Mouse (Mus musculus) neural tube, embryonic 14.5 days (tissue): ENCODE data around the gene Gtf2h1. TPM values are rescaled to one million over a fixed set of nuclear protein-coding genes. Genes with fewer than 3 reads are reported as not detected.

Source experiments
- ATAC-seq: fragments of 200-750 bp; cut with Nextera tagmentation; 2 replicates; pipeline ENCODE4 v1.8.0; 2017; ENCODE audit warnings: low read depth, mild to moderate bottlenecking, moderate TSS enrichment, moderate library complexity
- H3K27ac ChIP-seq: fragments of 300-500 bp; sonication (generic); 2 replicates; pipeline ENCODE4 v1.5.1; 2014; ENCODE audit warnings: low read depth, mild to moderate bottlenecking, control low read depth, low read length, moderate library complexity, mixed read lengths
- H3K27me3 ChIP-seq: fragments of 300-500 bp; sonication (generic); 2 replicates; pipeline ENCODE4 v1.6.1; 2014; ENCODE audit warnings: low read length; ENCODE audit not compliant: control insufficient read depth, insufficient read depth
- H3K36me3 ChIP-seq: fragments of 300-500 bp; sonication (generic); 2 replicates; pipeline ENCODE4 v1.6.1; 2014; ENCODE audit warnings: low read length, mixed read lengths; ENCODE audit not compliant: control insufficient read depth, insufficient read depth
- H3K4me1 ChIP-seq: fragments of 300-500 bp; sonication (generic); 2 replicates; pipeline ENCODE4 v1.6.1; 2014; ENCODE audit warnings: low read length; ENCODE audit not compliant: control insufficient read depth, insufficient read depth
- H3K4me2 ChIP-seq: fragments of 300-500 bp; sonication (generic); 2 replicates; pipeline ENCODE4 v1.6.1; 2014; ENCODE audit warnings: mild to moderate bottlenecking, low read depth, low read length, control low read depth
- H3K4me3 ChIP-seq: fragments of 300-500 bp; sonication (generic); 2 replicates; pipeline ENCODE4 v1.5.1; 2014; ENCODE audit warnings: low read depth, low read length, control low read depth, mixed read lengths
- H3K9ac ChIP-seq: fragments of 300-500 bp; sonication (generic); replicated peaks from 2 replicates; pipeline ENCODE4 v1.6.1; 2014; ENCODE audit warnings: low read depth, mild to moderate bottlenecking, control low read depth, low read length, mixed read lengths
- H3K9me3 ChIP-seq: fragments of 300-500 bp; sonication (generic); 2 replicates; pipeline ENCODE4 v1.6.1; 2016; ENCODE audit warnings: low read length; ENCODE audit not compliant: control insufficient read depth
- WGBS: fragments of 180-500 bp; shearing (Covaris S2); extraction: QIAGEN DNeasy Blood & Tissue Kit; methylation state at CpG from one replicate; pipeline ENCODE4 v1.1.7; 2014; 5-methylcytosine and 5-hydroxymethylcytosine counted together
- polyA plus RNA-seq: library from polyadenylated mRNA; unstranded; fragments of >200 nt; fragmentation: Nextera tagmentation; extraction: Ambion mirVana; gene quantifications from 2 replicates; pipeline ENCODE4 v1.2.1, GENCODE M21; 2014

The Gtf2h1 gene
- polyA plus RNA-seq, 1 experiment from 2014 or later, result 40.5 TPM

GRCm38 (mm10) chr7:46834994-46835610, 39.2 kb downstream of the Gtf2h1 start:
- Histone ChIP-seq H3K27me3 (no peaks in the 10 kb centered on the region), H3K27ac (no peak overlapping the region), H3K4me2 (no peak overlapping the region), H3K4me1 (0 out of 2 replicates have a peak, but pooled peaks cover 4% of the 10 kb centered on the region), H3K9ac (no peak overlapping the region), H3K36me3 (no peaks in the 10 kb centered on the region), H3K4me3 (no peak overlapping the region), H3K9me3 (no peaks in the 10 kb centered on the region)
- WGBS, result 31% methylated on average over 13 of the region's 14 CpGs
- no peak for ATAC-seq

DNA sequence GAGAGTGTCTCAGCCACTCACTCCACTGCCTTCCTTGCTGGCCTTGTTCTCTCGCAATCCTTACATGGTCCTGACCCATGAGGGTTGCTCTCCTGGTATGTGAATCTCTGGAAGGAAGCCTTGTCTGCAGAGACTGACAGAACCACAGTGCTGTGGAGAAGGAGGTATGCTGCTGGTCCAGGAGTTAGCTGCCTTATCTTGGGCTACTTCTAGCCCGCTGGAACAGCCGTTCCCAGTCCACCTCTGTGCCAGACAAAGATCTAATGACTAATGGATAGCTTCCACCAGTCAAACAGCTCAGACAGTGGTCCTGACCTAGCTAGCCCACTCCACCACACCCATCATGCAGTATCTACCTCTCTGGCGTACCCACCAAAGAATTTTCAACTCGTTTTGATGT, 40.5 kb downstream of the Gtf2h1 start:
- 82% methylated on average over 5 of the region's 5 CpGs for WGBS
- no peaks in the 10 kb centered on the region for H3K27me3 ChIP-seq
- H3K9ac ChIP-seq, result no peak overlapping the region
- ATAC-seq, result no peak
- H3K36me3 ChIP-seq, result no peaks in the 10 kb centered on the region
- H3K27ac ChIP-seq, result no peak overlapping the region
- H3K4me3 ChIP-seq, result no peak overlapping the region
- H3K4me2 ChIP-seq, result no peak overlapping the region
- no peaks in the 10 kb centered on the region for H3K9me3 ChIP-seq
- H3K4me1 ChIP-seq, result 0 out of 2 replicates have a peak, but pooled peaks cover 4% of the 10 kb centered on the region

DNA sequence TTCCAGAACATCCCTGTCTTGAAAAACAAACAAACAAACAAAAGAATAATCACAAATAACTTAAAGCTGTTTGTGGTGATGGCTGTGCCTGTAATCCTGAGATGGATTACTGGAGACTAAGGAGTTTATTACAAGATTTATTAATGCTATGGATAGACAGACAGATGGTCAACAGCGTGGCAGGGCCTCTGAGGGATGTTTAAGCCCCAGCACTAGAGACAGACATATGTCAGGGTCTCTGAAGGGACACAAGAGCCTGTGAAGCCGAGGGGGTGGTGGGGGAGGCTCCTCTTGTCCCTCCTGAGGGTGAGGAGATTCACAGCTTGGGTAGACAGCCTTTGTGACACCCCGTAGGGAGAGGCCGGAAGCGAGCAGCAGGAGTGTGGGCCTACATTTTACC, 41.2 kb downstream of the Gtf2h1 start:
- Histone ChIP-seq H3K9me3 (no peaks in the 10 kb centered on the region), H3K36me3 (no peaks in the 10 kb centered on the region), H3K4me1 (0 out of 2 replicates have a peak, but pooled peaks cover 4% of the 10 kb centered on the region), H3K9ac (no peak overlapping the region), H3K27me3 (no peaks in the 10 kb centered on the region), H3K4me2 (no peak overlapping the region), H3K4me3 (no peak overlapping the region), H3K27ac (no peak overlapping the region)
- WGBS, result 25% methylated on average over 5 of the region's 5 CpGs
- no peak for ATAC-seq

GRCm38 (mm10) chr7:46838104-46838671, 42.3 kb downstream of the Gtf2h1 start:
- Histone ChIP-seq H3K27me3 (no peaks in the 10 kb centered on the region), H3K4me3 (no peak overlapping the region), H3K9ac (no peak overlapping the region), H3K4me2 (no peak overlapping the region), H3K27ac (no peak overlapping the region), H3K36me3 (no peaks in the 10 kb centered on the region), H3K9me3 (no peaks in the 10 kb centered on the region), H3K4me1 (0 out of 2 replicates have a peak, but pooled peaks cover 4% of the 10 kb centered on the region)
- no peak for ATAC-seq
- 3% methylated on average over 9 of the region's 9 CpGs for WGBS

- Histone ChIP-seq H3K27me3 (no peaks in the 10 kb centered on the region), H3K9ac (no peak overlapping the region), H3K27ac (no peak overlapping the region), H3K4me1 (0 out of 2 replicates have a peak, but pooled peaks cover 4% of the 10 kb centered on the region), H3K4me2 (no peak overlapping the region), H3K9me3 (no peaks in the 10 kb centered on the region), H3K4me3 (no peak overlapping the region), H3K36me3 (no peaks in the 10 kb centered on the region)
- WGBS, result 7% methylated on average over 8 of the region's 8 CpGs
- peak; percentile 58; the same call in 1 of the 2 replicates for ATAC-seq
Observed at GRCm38 (mm10) chr7:46838891-46839302, 43.0 kb downstream of the Gtf2h1 start.

GRCm38 (mm10) chr7:46839446-46839845, 43.5 kb downstream of the Gtf2h1 start:
- no peak for ATAC-seq
- WGBS, result 46% methylated on average over 7 of the region's 7 CpGs
- Histone ChIP-seq H3K4me3 (no peak overlapping the region), H3K9me3 (no peaks in the 10 kb centered on the region), H3K27me3 (no peaks in the 10 kb centered on the region), H3K27ac (no peak overlapping the region), H3K9ac (no peak overlapping the region), H3K4me2 (no peak overlapping the region), H3K36me3 (no peaks in the 10 kb centered on the region), H3K4me1 (0 out of 2 replicates have a peak, but pooled peaks cover 4% of the 10 kb centered on the region)

DNA sequence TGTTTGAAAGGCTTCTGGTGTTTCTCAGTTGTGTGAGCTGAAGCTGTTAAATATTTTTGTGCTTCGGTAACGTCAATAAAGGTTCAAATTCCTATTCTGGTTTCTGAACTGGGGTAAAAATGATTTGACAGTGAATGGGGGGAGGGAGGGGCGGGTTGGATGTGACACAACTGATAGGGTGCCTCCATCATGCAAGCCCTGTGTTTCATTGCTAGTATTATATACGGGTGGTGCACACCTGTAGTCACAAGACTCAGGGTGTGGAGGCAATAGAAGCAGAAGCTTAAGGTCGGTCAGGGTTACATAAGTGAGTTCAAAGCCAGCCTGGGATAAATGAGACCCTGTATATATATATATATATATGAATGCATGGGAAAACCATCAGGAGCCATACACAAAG, 44.0 kb downstream of the Gtf2h1 start:
- ATAC-seq, result no peak
- no peak overlapping the region for H3K4me3 ChIP-seq
- H3K9ac ChIP-seq, result no peak overlapping the region
- no peak overlapping the region for H3K27ac ChIP-seq
- H3K4me1 ChIP-seq, result 0 out of 2 replicates have a peak, but pooled peaks cover 4% of the 10 kb centered on the region
- H3K36me3 ChIP-seq, result no peaks in the 10 kb centered on the region
- H3K4me2 ChIP-seq, result no peak overlapping the region
- no peaks in the 10 kb centered on the region for H3K27me3 ChIP-seq
- 80% methylated on average over 5 of the region's 5 CpGs for WGBS
- H3K9me3 ChIP-seq, result no peaks in the 10 kb centered on the region

DNA sequence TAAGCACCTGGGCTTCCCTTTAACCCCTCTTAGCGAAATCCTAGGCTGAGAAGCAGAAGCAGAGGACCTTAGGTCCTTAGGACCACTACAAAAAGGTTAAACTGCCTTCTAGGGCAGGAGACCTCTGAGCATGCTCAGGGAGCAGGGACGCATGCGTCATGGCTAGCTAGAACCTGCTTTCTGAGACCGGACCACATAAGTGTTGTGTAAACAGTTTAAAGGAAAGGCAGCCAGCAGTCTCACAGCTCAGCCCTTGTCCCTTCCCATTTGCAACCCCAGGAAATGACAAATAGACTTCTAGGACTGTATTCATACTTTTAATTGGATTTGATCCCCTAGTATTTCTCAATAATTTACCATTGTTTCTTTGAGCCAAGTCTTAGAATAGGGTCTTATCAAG, 44.4 kb downstream of the Gtf2h1 start:
- no peak overlapping the region for H3K27ac ChIP-seq
- 75% methylated on average over 4 of the region's 4 CpGs for WGBS
- no peak overlapping the region for H3K9ac ChIP-seq
- no peak for ATAC-seq
- no peaks in the 10 kb centered on the region for H3K36me3 ChIP-seq
- H3K9me3 ChIP-seq, result no peaks in the 10 kb centered on the region
- H3K4me1 ChIP-seq, result 0 out of 2 replicates have a peak, but pooled peaks cover 4% of the 10 kb centered on the region
- H3K27me3 ChIP-seq, result no peaks in the 10 kb centered on the region
- no peak overlapping the region for H3K4me3 ChIP-seq
- H3K4me2 ChIP-seq, result no peak overlapping the region

DNA sequence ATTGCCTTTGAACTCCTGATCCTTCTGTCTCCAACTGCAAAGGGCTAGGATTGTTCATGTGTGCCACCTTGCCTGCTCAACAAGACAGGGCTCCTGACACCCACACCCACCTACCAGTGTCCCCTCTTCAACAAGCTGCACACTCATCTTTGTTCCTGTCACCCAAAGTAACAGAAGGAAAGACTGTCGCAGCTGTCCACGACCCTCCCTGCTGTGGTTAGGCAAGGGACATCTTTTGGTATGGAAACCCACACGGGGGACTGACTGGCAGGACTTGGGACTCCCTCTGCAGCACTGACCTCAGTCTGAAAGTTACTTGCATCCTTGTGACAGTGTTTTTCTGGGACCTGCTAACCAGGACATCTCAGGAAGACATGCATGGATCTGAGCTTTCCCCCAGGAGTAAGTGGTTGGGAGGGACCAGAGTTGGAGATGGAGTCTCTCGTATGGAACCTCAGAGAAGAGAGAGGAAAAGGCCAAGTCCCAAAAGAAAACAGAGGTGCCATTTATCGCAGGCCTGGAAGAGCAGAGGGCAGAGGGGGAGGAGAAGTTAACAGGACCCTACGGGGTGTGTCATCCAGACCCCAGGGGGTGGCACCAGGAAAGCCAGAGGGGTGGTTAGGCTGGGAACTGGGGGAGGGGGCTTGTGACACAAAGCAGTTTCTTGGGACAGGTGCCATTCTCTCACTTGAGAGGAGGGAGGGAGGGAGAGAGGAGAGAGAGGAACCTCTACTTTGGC, 45.1 kb downstream of the Gtf2h1 start, which contains the start of gene Ldha:
Ldha (plus strand) TSS at position 689 of the 739 bp plus-strand sequence.
- Histone ChIP-seq H3K27me3 (no peaks in the 10 kb centered on the region), H3K4me2 (no peak within 1 kb of the TSS), H3K4me1 (0 out of 2 replicates have a peak, but pooled peaks cover 4% of the 10 kb centered on the region), H3K36me3 (no peaks in the 10 kb centered on the region), H3K9me3 (no peaks in the 10 kb centered on the region), H3K9ac (no peak within 1 kb of the TSS), H3K27ac (no peak within 1 kb of the TSS), H3K4me3 (no peak within 1 kb of the TSS)
- no peak for ATAC-seq
- WGBS, result 31% methylated on average over 6 of the region's 6 CpGs
